Mouse (Mus musculus) gastrocnemius, postnatal 36 days (tissue): ENCODE measurements around the gene Gcsh. TPM values are rescaled to one million over a fixed set of nuclear protein-coding genes. Genes with fewer than 3 reads are reported as not detected.

Experiments
- DNase-seq, 2 experiments: peaks; one replicate each; pipeline ENCODE4 v3.0.0; 2022
- intact Hi-C: fragments of 180-260 bp; cut with DNase I; formaldehyde crosslinking; loops from one replicate; pipeline ENCODE4 v1.15.1; 2025
- total RNA-seq, 2 experiments: library from RNA; stranded (reverse); gene quantifications; 2 replicates each; pipeline ENCODE4 v1.2.3; 2021

Gene Gcsh
- total RNA-seq, 2 experiments from 2014 or later = 35.7 to 39.4 TPM

DNA sequence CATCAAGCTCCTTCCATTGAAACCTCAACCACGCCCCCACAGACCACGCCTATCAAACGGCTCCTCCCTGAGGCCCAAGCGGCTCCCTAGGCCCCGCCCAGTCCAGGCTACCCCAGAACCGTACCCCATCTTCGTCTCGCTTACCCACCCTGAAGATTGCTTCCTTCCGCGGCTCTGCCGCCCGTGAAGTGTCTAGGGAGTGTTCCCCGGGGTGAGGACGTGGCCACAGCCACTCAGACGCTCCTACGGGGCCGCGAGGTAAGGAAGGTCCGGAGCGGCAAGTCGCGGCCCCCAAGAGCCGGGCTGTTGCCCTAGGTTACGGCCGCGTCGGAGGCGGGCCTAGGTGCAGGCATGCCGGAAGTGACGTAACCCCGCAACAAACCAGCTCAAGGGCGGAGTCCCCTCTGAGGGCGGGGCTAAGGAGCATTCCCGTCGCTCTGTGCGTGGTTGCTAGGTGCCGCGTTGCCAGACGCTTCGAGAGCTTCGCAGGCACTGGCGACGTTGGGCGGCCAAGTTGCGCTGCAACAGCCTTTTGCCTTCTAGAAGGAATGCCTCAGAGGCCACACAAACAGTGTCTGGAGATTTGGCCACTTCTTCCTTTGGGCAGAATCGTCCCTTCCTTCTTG, 14.6 kb downstream of the Gcsh start, which contains the start of gene 1700030J22Rik:
1700030J22Rik (minus strand) TSS at position 329 of the 626 bp plus-strand sequence.
- intact Hi-C loops = loop anchor here (2.0 to 5.0 kb wide), 2 partner anchors 36 to 58 kb away; partner anchors contain the start of genes Atmin, Cenpn and Cmc2
- DNase-seq = peak; percentile 98 to 99

DNA sequence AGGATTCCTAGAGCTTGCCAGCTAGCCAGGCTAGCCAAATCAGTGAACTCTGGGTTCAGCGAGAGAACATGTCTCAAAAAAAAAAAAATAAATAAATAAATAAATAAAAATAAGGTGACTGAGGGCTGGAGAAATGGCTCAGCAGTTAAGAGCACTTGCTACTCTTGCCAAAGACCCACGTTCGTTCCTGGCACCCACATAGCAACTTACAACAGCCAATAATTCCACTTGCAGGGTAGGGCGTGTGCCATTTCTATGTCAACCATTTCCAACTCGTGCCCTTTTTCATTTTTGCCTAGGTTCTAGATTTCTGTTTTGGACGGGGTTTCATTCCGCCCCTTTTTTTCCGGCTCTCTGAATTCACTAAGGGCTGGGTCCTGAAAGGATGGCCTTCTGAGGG, 15.3 kb downstream of the Gcsh start:
- no peak for DNase-seq
- intact Hi-C loops = loop anchor here (2.0 to 5.0 kb wide), 2 partner anchors 36 to 57 kb away; partner anchors contain the start of genes Atmin, Cenpn and Cmc2

DNA sequence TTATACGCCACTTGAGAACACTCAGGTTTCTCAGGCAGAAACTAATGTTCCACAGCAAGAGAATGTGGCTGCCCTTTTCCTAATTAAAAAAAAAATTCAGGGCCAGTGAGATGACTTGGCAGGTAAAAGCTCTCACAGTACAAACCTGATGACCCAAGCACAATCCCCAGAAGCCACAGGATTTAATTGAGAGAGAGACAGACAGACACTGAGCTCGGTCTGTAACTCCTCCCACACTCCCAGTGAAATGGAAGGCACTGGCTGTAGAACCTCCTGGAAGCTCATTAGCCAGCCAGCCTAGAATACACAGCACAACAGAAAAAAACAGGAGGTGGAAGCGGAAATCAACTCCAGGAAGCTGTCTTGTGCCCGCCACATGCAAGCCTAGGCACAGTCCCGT, 17.7 kb downstream of the Gcsh start:
- intact Hi-C loops = loop anchor here (5.0 kb wide), 1 partner anchor 33 kb away; the partner anchor contains the start of gene Atmin
- no peak for DNase-seq

DNA sequence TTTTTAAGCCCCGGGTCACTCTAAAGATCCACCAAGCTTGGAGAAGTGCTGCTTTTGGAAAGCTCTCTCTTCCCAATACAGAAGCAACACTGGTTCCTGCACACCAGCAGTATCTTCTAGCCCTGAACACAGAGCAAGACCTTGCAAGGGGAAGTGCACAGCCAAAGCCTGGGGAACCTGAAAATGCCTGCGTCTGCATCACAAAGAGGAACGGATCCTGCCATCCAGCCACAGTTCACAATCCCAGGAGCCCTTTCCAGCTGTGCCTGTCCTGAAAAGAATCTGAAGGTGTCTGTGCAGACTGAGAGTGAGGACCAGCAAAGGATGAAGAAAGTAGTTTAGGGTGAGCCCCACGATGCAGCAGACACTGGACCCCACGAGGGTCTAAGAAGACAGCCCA, 18.3 kb downstream of the Gcsh start:
- intact Hi-C loops = loop anchor here (5.0 kb wide), 1 partner anchor 33 kb away; the partner anchor contains the start of gene Atmin
- no peak for DNase-seq

DNA sequence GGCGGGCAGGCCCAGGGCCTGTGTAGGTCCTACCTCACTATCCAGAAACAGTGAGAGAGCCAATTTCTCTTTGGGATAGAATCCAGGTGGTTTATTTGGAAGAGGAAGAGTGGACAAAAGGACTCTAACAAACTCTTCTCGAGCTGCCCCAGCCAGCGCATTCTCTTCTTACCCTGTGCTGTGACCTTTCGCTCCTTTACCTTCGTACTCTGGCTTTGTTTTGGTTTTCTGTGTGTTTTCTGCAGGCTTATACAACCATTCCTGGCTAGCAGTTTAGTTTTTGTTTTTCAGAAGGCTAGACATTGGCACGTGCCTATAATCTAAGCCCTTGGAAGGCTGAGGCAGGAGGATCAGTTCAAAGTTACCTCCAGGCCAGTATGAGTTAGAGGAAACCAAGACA, 23.8 kb downstream of the Gcsh start:
- DNase-seq = no peak
- intact Hi-C loops = no loop called here

DNA sequence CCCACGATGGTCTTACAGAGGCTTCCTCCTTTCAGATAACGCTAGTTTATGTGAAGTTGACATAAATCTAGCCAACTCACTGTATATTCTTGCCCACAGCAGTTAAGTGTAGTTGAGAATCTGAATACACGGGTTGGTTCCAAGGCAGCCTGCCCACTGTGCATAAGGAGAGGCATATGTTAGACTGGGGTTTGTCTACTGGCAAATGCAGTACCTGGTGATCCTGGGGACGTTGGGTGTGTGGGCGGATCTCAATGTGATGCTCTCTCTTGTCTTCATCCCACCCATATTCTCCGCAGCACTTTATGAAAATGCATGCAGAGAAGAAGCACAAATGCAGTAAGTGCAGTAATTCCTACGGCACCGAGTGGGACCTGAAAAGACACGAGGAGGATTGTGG, 38.9 kb downstream of the Gcsh start:
- DNase-seq = no peak
- intact Hi-C loops = no loop called here

DNA sequence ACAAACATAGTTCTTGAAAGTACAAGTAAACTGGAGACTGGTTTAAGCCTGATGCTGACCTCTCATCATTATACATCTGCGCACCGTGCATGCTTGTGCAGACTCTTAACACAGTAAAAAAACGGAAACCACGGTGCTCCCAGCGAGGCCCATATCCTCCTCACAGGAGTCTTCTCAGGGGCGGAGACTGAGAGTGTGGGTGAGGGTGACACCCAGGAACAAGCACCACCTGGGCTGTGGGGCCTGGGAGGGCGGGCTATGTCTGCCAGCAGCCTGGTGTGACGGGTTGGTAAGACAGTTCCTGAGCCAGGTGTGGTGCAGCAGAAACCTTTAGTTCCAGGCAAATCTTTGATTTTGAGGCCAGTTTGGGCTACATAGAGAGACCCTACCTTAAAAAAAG, 40.9 kb downstream of the Gcsh start:
- intact Hi-C loops = no loop called here
- DNase-seq = no peak

DNA sequence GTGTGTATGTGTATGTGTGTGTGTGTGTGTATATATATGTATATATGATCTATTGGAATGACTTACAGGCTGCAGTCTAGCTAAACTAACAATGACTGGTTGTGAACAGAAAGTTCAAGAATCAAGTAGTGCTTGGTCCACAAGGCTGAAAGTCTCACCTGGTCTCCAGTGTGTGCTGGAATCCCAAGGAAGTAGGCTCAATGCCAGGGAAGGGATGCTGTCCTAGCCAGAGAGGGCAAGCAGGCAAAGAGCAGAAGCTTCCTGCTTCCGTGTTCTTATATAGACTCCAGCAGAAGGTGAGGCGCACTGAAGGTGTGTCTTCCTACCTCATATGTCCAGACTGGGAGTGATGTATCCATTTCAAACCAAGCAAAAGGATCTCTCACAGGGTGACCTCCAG, 41.6 kb downstream of the Gcsh start:
- intact Hi-C loops = no loop called here
- DNase-seq = no peak

DNA sequence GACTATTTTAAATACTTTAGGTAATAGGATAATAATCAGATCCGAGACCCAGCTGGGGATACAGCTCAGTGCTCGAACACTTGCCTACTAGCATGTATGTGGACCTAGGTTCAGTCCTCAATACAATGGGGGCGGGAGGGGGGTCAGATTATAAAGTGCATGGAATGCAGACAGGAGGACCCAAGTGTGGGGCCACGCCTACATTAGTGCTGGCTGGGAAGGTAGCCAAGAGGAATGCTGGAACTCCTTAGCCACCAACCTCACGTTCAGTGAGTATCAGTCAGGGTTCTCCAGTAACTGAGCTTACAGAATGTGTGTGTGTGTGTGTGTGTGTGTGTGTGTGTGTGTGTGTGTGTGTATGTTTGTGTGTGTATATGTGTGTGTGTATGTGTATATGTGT, 42.0 kb downstream of the Gcsh start:
- DNase-seq = no peak
- intact Hi-C loops = no loop called here

DNA sequence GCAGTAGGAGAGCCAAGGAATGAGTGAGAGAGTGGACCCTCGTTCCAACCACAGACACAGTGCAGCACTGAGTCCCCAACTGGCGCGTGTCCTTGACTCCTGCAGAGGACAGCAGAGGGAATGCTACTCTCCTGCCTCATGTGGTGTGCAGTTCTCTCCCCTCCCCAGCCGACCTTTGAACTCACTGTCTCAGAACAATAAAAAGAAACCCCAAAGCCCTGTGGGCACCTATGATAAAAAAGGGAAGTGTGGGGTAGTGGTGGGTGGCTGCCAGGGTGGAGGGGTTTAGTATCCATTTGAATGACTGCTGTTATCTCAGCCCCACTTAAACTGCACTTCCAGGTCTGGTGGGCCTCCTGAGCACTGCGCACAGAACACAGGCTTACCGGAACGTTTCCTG, 45.7 kb downstream of the Gcsh start:
- intact Hi-C loops = no loop called here
- no peak for DNase-seq

DNA sequence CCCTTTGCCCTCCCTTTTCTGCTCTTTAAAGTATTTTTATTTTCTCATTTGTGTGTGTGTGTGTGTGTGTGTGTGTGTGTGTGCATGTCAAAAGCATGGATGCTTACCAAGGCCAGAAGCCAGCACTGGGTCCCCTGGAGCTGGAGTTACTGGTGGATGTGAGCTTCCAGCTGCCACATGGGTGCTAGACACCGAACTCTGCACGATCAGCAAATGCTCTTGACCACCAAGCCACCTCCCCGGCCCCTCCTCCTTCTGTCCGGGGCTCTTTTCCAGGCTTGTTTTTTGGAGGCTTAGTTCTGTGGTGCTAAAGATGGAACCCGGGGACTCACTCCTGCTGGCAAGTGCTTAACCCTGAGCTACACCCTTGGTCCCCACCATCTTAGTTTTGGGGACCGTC, 46.5 kb downstream of the Gcsh start:
- DNase-seq = no peak

DNA sequence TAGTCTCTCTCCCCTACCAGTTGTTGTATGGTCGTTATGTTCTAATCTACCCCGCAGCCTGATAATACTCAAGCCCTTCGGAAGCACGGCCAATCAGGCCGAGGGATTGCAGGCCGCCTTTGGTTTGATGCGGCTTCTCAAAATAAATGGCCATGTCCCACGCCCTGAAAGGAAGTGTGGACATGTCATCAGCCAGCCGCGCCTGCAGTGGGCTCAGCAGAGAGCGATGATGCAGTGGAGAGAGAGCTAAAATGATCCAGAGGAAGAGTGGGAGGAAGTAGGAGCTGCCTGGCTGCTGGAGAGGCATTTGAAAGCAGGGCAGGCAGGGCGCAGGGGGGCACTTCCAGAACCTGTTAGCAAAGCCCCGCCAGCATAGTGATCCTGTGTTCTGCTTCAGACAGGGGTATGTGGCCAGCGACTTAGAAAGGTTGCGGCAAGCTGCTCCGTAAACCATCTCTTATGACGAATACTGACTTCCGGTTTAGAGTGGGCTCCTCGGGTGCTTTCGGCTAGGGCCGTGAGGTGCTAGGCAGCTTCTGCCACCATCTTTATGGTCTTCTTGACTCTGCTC, 47.0 kb downstream of the Gcsh start:
- peak in 1 of 2 experiments; percentile 16 for DNase-seq
- intact Hi-C loops = no loop called here

More for the DNA sequence above, 46.5 kb downstream of the Gcsh start:
- intact Hi-C loops = no loop called here

DNA sequence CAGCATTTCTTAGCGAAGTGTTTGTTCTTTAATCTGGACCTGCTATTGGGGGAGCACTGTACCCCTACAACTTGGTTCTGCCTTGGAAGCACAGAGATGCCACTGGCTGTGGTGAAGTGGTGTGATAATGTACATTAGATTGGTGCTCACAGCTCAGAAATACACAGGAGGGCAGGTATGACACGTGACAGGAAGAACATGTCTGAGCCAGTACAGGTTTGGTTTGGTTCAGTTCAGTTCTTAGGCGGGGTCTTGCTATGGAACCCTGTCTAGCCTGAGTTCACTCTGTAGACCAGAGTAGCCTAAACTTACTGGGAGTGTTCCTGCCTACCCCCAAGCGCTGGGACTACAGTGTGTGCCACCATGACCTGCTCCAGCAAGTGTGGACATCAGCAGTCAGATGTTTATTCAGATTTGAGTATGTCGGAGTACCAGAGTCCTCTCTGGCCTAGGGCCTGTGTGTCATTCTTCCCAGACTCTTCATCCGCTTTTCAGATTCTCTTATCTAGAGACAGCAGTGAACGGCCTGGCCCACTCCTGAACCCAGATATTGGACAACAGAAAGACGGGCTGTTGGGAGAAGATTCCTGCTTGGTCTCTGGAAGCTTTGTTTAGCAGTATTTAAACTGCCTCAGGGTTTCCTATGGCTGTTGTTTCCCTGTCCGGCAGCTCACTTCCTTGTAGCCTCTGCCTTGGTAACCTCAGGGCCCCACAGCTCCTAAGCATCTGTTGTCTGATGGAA, 48.0 kb downstream of the Gcsh start:
- DNase-seq = no peak

DNA sequence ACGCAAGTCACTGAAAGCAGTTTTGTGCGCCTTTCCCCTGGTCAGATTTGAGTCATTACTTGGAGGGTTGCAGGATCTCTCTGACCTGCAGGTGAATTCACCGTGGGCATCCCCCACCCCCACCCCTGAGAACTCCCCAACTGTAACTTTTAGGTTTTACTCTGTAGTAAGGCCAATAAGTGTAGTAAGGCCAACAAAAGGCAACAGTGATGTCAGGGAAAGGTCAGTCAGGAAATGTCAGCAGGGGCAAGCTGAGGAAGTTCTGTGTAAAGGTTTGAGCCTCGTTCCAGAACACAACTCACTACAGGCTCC, 49.0 kb downstream of the Gcsh start:
- DNase-seq = no peak
- intact Hi-C loops = loop anchor here (5.0 kb wide), 1 partner anchor 33 kb away; the partner anchor contains the start of gene 1700030J22Rik

More for the DNA sequence above, 48.0 kb downstream of the Gcsh start:
- intact Hi-C loops = no loop called here

DNA sequence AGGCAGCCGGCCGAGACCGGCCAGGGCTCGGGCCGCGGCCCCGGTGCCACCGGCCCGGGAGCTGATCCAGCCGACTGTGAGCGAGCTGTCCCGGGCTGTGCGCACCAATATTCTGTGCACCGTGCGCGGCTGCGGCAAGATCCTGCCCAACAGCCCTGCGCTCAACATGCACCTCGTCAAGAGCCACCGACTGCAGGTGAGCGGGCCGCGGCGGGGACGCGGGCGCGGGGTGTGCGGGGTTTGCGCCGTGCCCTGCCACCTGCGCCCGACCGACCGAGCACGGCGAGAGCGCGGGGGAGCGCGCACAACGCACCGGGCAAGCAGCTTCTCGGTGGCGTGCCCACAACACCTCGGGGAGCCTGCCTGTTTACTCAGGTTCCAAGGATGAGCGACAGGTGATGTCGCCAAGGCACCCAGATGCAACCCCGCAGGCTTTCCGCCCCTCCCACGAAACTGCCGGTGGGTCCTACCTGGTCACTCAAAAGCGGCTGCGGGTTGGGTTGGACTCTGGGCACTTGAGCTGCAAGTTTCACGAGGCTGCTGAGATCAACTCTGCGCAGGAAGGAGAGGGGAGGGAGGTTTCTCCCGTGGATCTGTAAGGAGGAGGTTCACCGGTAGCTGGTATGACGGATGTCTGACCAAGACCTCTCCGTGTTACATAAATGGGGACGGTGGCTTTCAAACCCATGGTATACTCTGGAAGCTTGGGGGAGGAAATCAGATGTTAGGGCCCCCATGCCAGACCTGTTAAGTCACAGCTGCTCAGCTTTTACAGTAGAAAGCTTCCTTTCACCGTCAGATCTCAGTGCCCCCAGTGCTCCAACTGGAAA, 49.6 kb downstream of the Gcsh start:
- DNase-seq = peak in 1 of 2 experiments; percentile 18
- intact Hi-C loops = loop anchor here (5.0 kb wide), 1 partner anchor 34 kb away; the partner anchor contains the start of gene 1700030J22Rik

DNA sequence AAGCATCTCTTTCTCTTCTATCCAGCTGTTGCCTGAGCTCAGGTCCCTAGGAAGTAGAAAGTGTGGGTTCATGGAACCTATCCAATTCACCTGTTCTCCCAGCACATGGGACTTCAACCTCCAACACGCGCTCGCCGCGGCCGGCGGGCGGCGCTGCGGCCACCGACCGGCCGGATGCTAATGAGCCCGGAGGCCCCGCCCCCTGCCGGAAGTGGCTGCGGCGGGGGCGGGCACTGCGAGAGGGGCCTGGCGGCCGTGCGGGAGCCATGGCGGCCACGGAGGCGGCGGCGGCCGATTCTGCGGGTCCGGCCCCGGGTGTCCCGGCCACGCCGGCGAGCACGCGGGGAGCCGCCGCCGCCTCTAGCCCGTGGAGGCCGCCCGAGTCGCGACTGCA, 50.2 kb downstream of the Gcsh start, which contains the start of gene Atmin:
Atmin (plus strand) TSS at position 233 of the 394 bp plus-strand sequence.
- intact Hi-C loops = loop anchor here (5.0 kb wide), 1 partner anchor 34 kb away; the partner anchor contains the start of gene 1700030J22Rik

DNA sequence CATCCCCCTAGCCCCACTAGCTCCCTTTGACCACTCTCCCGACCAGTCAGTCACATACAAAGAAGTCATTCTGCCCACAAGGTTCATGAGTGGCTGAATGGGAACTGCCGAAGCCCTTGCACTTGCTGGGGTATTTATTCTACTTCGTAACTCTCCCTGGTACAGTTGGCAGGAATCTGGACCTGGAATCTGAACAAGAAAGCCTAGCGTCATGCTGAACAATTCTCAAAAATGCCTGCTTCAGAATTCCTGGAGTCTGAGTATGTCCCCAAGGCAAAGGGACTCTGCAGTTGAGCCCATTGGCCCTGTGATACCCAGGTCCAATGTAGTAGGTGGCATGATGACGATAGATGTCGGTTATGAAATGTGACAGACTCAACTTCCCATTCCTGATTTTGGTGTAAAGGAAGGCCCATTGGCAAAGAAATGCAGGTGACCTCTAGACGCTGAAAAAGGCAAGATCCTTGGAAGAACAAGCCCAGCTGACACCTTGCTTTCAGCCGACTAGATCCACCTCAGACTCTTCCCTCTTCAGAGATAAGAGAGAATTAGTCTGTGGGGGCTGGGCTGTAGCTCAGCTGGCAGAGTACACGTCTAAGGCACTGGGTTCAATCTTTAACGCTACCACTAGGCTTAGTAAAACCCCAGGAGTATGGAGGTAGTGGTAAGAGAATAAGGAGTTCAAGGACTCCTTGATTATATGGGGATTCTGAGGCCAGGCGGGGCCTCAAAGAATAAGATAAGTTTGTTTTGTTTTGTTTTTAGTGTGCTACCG, 50.9 kb downstream of the Gcsh start:
- intact Hi-C loops = loop anchor here (5.0 kb wide), 1 partner anchor 35 kb away; the partner anchor contains the start of gene 1700030J22Rik
- DNase-seq = no peak

More for the DNA sequence above, 50.2 kb downstream of the Gcsh start, which contains the start of gene Atmin:
- DNase-seq = peak; percentile 74 to 82

DNA sequence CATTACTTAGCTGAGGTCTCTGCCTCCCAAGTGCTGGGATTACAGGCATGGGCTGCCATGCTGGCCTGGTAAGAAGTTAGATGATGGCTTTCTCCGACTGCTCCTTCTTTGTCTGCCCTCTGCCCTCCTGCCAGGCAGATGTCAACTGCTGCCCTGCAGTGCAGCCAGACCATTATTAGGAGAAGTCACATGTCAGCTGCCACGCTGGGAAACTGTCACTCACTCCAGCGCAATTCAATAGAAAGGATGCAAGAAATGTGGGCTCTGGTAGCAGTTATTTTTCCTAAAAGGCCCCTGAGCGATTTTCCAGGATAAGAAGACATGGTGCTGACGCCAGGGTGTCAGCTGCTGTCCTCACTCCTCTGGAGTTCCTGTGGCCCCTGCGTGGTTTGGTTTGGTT, 57.8 kb downstream of the Gcsh start:
- no peak for DNase-seq
- intact Hi-C loops = no loop called here

DNA sequence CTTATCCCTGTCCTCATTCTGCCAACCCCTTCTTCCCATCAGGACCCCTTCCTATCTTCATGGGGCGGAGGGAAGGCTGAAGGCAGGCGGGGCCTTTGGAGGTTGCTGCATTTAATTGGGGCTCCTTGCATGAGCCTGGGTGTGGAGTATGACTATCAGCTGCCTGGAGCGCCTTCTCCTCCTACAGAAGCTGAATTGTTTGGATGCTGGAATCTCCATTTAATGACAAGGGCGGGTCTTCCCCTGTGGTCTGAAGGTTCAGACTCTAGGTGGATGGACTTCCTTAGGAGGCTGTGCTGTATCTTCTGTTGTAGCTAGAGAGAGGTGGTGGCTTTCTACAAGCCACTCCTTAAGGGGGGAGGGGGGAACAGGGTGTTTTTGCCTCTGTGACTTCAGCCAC, 58.4 kb downstream of the Gcsh start:
- intact Hi-C loops = no loop called here
- no peak for DNase-seq
